Mouse (Mus musculus): ENCODE measurements around the gene Rarg. TPM values are rescaled to one million over a fixed set of nuclear protein-coding genes. Genes with fewer than 3 reads are reported as not detected.

Rarg gene
- polyA plus RNA-seq, 1 experiment from 2014 or later, result 10.1 TPM

- H3K9me3 ChIP-seq (ENCODE audit: control insufficient read depth, low read length), result no peaks in the 10 kb centered on the region
- no peaks in the 10 kb centered on the region for H3K27me3 ChIP-seq (ENCODE audit: control insufficient read depth, insufficient read depth, low read length)
- ATAC-seq (ENCODE audit: low FRiP score) (no peak), DNase-seq (ENCODE audit: low spot score, missing footprints) (no peak)
- peaks cover 13% of the 10 kb centered on the region for H3K4me1 ChIP-seq (ENCODE audit: control insufficient read depth, insufficient read depth, low read length)
- H3K9ac ChIP-seq (ENCODE audit: low read length), result peak within 1 kb of the TSS; percentile 94
- peaks cover 22% of the 10 kb centered on the region for H3K36me3 ChIP-seq (ENCODE audit: control insufficient read depth, insufficient read depth, low read length)
- H3K4me2 ChIP-seq, result peak within 1 kb of the TSS; percentile 73
- peak within 1 kb of the TSS; percentile 97 for H3K27ac ChIP-seq (ENCODE audit: low read depth, low read length)
- peak within 1 kb of the TSS; percentile 92 for H3K4me3 ChIP-seq (ENCODE audit: low read depth, low read length)
- 73% methylated on average over 19 of the region's 19 CpGs for WGBS
Measured at GRCm38 (mm10) chr15:102204674-102205505, 52.4 kb downstream of the Rarg start, which contains the start of gene Csad. Gene Csad (minus strand): TSS chr15:102204724.

GRCm38 (mm10) chr15:102203835-102204381 is 53.4 kb downstream of the Rarg start:
- Histone ChIP-seq H3K4me3 (ENCODE audit: low read depth, low read length) (peak overlapping the region; percentile 92), H3K9ac (ENCODE audit: low read length) (peak overlapping the region; percentile 94), H3K27ac (ENCODE audit: low read depth, low read length) (peak overlapping the region; percentile 97), H3K27me3 (ENCODE audit: control insufficient read depth, insufficient read depth, low read length) (no peaks in the 10 kb centered on the region), H3K4me2 (peak overlapping the region; percentile 73), H3K4me1 (ENCODE audit: control insufficient read depth, insufficient read depth, low read length) (peaks cover 13% of the 10 kb centered on the region), H3K9me3 (ENCODE audit: control insufficient read depth, low read length) (no peaks in the 10 kb centered on the region), H3K36me3 (ENCODE audit: control insufficient read depth, insufficient read depth, low read length) (peaks cover 18% of the 10 kb centered on the region)
- 0% methylated on average over 28 of the region's 72 CpGs for WGBS
- peak; percentile 50 for ATAC-seq (ENCODE audit: low FRiP score)
- peak; percentile 97 for DNase-seq (ENCODE audit: low spot score, missing footprints)

- Histone ChIP-seq H3K4me1 (ENCODE audit: control insufficient read depth, insufficient read depth, low read length) (peaks cover 13% of the 10 kb centered on the region), H3K4me3 (ENCODE audit: low read depth, low read length) (peak within 1 kb of the TSS; percentile 92), H3K9me3 (ENCODE audit: control insufficient read depth, low read length) (no peaks in the 10 kb centered on the region), H3K27me3 (ENCODE audit: control insufficient read depth, insufficient read depth, low read length) (no peaks in the 10 kb centered on the region), H3K4me2 (peak within 1 kb of the TSS; percentile 73), H3K27ac (ENCODE audit: low read depth, low read length) (peak within 1 kb of the TSS; percentile 97), H3K36me3 (ENCODE audit: control insufficient read depth, insufficient read depth, low read length) (peaks cover 12% of the 10 kb centered on the region), H3K9ac (ENCODE audit: low read length) (peak within 1 kb of the TSS; percentile 94)
- WGBS, result under 1% methylated on average over 44 of the region's 68 CpGs
- DNase-seq (ENCODE audit: low spot score, missing footprints), result peak; percentile 99
- peak; percentile 97 for ATAC-seq (ENCODE audit: low FRiP score)
Measured at GRCm38 (mm10) chr15:102202971-102203834, 54.1 kb downstream of the Rarg start, which contains the start of gene Zfp740. Gene Zfp740 (plus strand): TSS chr15:102203249.

- ATAC-seq (ENCODE audit: low FRiP score) (no peak), DNase-seq (ENCODE audit: low spot score, missing footprints) (no peak)
- Histone ChIP-seq H3K4me2 (no peak overlapping the region), H3K9ac (ENCODE audit: low read length) (no peak overlapping the region), H3K9me3 (ENCODE audit: control insufficient read depth, low read length) (no peaks in the 10 kb centered on the region), H3K4me1 (ENCODE audit: control insufficient read depth, insufficient read depth, low read length) (no peaks in the 10 kb centered on the region), H3K4me3 (ENCODE audit: low read depth, low read length) (no peak overlapping the region), H3K36me3 (ENCODE audit: control insufficient read depth, insufficient read depth, low read length) (no peaks in the 10 kb centered on the region), H3K27me3 (ENCODE audit: control insufficient read depth, insufficient read depth, low read length) (no peaks in the 10 kb centered on the region), H3K27ac (ENCODE audit: low read depth, low read length) (no peak overlapping the region)
- WGBS, result 78% methylated on average over 4 of the region's 4 CpGs
Measured at GRCm38 (mm10) chr15:102198841-102199240, 58.5 kb downstream of the Rarg start.

GRCm38 (mm10) chr15:102195373-102195772 is 61.9 kb downstream of the Rarg start:
- Histone ChIP-seq H3K9ac (ENCODE audit: low read length) (no peak overlapping the region), H3K4me2 (no peak overlapping the region), H3K4me3 (ENCODE audit: low read depth, low read length) (no peak overlapping the region), H3K36me3 (ENCODE audit: control insufficient read depth, insufficient read depth, low read length) (no peaks in the 10 kb centered on the region), H3K4me1 (ENCODE audit: control insufficient read depth, insufficient read depth, low read length) (no peaks in the 10 kb centered on the region), H3K9me3 (ENCODE audit: control insufficient read depth, low read length) (no peaks in the 10 kb centered on the region), H3K27ac (ENCODE audit: low read depth, low read length) (no peak overlapping the region), H3K27me3 (ENCODE audit: control insufficient read depth, insufficient read depth, low read length) (no peaks in the 10 kb centered on the region)
- 90% methylated on average over 4 of the region's 4 CpGs for WGBS
- no peak for ATAC-seq (ENCODE audit: low FRiP score)
- no peak for DNase-seq (ENCODE audit: low spot score, missing footprints)

GRCm38 (mm10) chr15:102194439-102194838 is 62.9 kb downstream of the Rarg start:
- no peak for ATAC-seq (ENCODE audit: low FRiP score)
- H3K9ac ChIP-seq (ENCODE audit: low read length), result no peak overlapping the region
- no peak for DNase-seq (ENCODE audit: low spot score, missing footprints)
- WGBS, result 90% methylated on average over 4 of the region's 4 CpGs
- H3K36me3 ChIP-seq (ENCODE audit: control insufficient read depth, insufficient read depth, low read length), result no peaks in the 10 kb centered on the region
- no peak overlapping the region for H3K4me3 ChIP-seq (ENCODE audit: low read depth, low read length)
- no peak overlapping the region for H3K4me2 ChIP-seq
- no peaks in the 10 kb centered on the region for H3K9me3 ChIP-seq (ENCODE audit: control insufficient read depth, low read length)
- H3K4me1 ChIP-seq (ENCODE audit: control insufficient read depth, insufficient read depth, low read length), result no peaks in the 10 kb centered on the region
- no peaks in the 10 kb centered on the region for H3K27me3 ChIP-seq (ENCODE audit: control insufficient read depth, insufficient read depth, low read length)
- no peak overlapping the region for H3K27ac ChIP-seq (ENCODE audit: low read depth, low read length)

GRCm38 (mm10) chr15:102193652-102194051 is 63.7 kb downstream of the Rarg start:
- WGBS, result 88% methylated on average over 4 of the region's 4 CpGs
- no peaks in the 10 kb centered on the region for H3K27me3 ChIP-seq (ENCODE audit: control insufficient read depth, insufficient read depth, low read length)
- no peak overlapping the region for H3K27ac ChIP-seq (ENCODE audit: low read depth, low read length)
- H3K9ac ChIP-seq (ENCODE audit: low read length), result no peak overlapping the region
- no peak for ATAC-seq (ENCODE audit: low FRiP score)
- no peaks in the 10 kb centered on the region; the same call in 1 of the 2 replicates for H3K4me1 ChIP-seq (ENCODE audit: control insufficient read depth, insufficient read depth, low read length)
- H3K4me3 ChIP-seq (ENCODE audit: low read depth, low read length), result no peak overlapping the region
- H3K36me3 ChIP-seq (ENCODE audit: control insufficient read depth, insufficient read depth, low read length), result no peaks in the 10 kb centered on the region
- no peak for DNase-seq (ENCODE audit: low spot score, missing footprints)
- H3K4me2 ChIP-seq, result no peak overlapping the region
- no peaks in the 10 kb centered on the region for H3K9me3 ChIP-seq (ENCODE audit: control insufficient read depth, low read length)

- Histone ChIP-seq H3K4me1 (ENCODE audit: control insufficient read depth, insufficient read depth, low read length) (no peaks in the 10 kb centered on the region; the same call in 1 of the 2 replicates), H3K4me3 (ENCODE audit: low read depth, low read length) (no peak overlapping the region), H3K27me3 (ENCODE audit: control insufficient read depth, insufficient read depth, low read length) (no peaks in the 10 kb centered on the region), H3K4me2 (no peak overlapping the region), H3K9ac (ENCODE audit: low read length) (no peak overlapping the region), H3K27ac (ENCODE audit: low read depth, low read length) (no peak overlapping the region), H3K36me3 (ENCODE audit: control insufficient read depth, insufficient read depth, low read length) (no peaks in the 10 kb centered on the region), H3K9me3 (ENCODE audit: control insufficient read depth, low read length) (no peaks in the 10 kb centered on the region)
- no peak for DNase-seq (ENCODE audit: low spot score, missing footprints)
- no peak for ATAC-seq (ENCODE audit: low FRiP score)
- 63% methylated on average over 5 of the region's 5 CpGs for WGBS
Measured at GRCm38 (mm10) chr15:102192820-102193386, 64.4 kb downstream of the Rarg start.

Measured in midbrain, embryonic 11.5 days (tissue).